Mouse (Mus musculus) CH12.LX (cell line): ENCODE measurements around the gene Psmc1.

Source experiments
- CHD1 ChIP-seq: IDR thresholded peaks from 2 replicates; pipeline ENCODE4 v1.6.1; 2012; ENCODE audit warnings: low read depth, low read length, improper control_type of control experiment, inconsistent platforms
- CHD2 ChIP-seq: IDR thresholded peaks from 2 replicates; pipeline ENCODE4 v1.6.1; 2011; ENCODE audit warnings: low read length, improper control_type of control experiment
- CTCF ChIP-seq, 2 experiments: IDR thresholded peaks in 1 of 2; conservative IDR thresholded peaks in 1 of 2; 2 replicates each; pipeline ENCODE4 v1.5.1; 2011 to 2012; ENCODE audit warnings: low read depth in 2 of 2, low read length in 2 of 2, improper control_type of control experiment in 1 of 2, inconsistent platforms in 1 of 2, mild to moderate bottlenecking in 1 of 2, moderate library complexity in 1 of 2
- EP300 ChIP-seq: IDR thresholded peaks from 2 replicates; pipeline ENCODE4 v1.6.1; 2011; ENCODE audit warnings: low read length, improper control_type of control experiment
- HCFC1 ChIP-seq: IDR thresholded peaks from 2 replicates; pipeline ENCODE4 v1.6.1; 2012; ENCODE audit warnings: low read depth, mild to moderate bottlenecking, inconsistent platforms, low read length, improper control_type of control experiment
- KAT2A ChIP-seq: IDR thresholded peaks from 2 replicates; pipeline ENCODE4 v1.6.1; 2012; ENCODE audit warnings: low read length, improper control_type of control experiment, inconsistent platforms; ENCODE audit not compliant: insufficient replicate concordance
- NRF1 ChIP-seq: IDR thresholded peaks from 2 replicates; pipeline ENCODE4 v1.6.1; 2014; ENCODE audit warnings: low read depth, mild to moderate bottlenecking, inconsistent platforms, low read length, improper control_type of control experiment, moderate library complexity
- POLR2A ChIP-seq: IDR thresholded peaks from 2 replicates; pipeline ENCODE4 v1.6.1; 2011; ENCODE audit warnings: low read depth, mild to moderate bottlenecking, improper control_type of control experiment, low read length
- SIN3A ChIP-seq: IDR thresholded peaks from 2 replicates; pipeline ENCODE4 v1.6.1; 2012; ENCODE audit warnings: low read length, improper control_type of control experiment, inconsistent platforms
- SMC3 ChIP-seq: IDR thresholded peaks from 2 replicates; pipeline ENCODE4 v1.6.1; 2011; ENCODE audit warnings: low read depth, low read length, improper control_type of control experiment

GRCm38 (mm10) chr12:100100707-100101030 is 9.3 kb upstream of the Psmc1 start:
- TF ChIP-seq POLR2A, result no peak
- TF ChIP-seq SIN3A, result no peak
- no peak for TF ChIP-seq NRF1
- TF ChIP-seq CTCF (conservative IDR thresholded peaks at IDR 0.05 in 1 of 2, IDR thresholded peaks at IDR 0.05 in 1 of 2; ENCODE audit: low read depth in 2 of 2, low read length in 2 of 2), result no peak
- TF ChIP-seq SMC3, result no peak
- TF ChIP-seq CHD1, result no peak
- no peak for TF ChIP-seq CHD2
- TF ChIP-seq EP300, result no peak
- no peak for TF ChIP-seq KAT2A
- TF ChIP-seq HCFC1, result no peak
